8 mouse cellular contexts compared by ENCODE assay signal in the genomic region with DNA sequence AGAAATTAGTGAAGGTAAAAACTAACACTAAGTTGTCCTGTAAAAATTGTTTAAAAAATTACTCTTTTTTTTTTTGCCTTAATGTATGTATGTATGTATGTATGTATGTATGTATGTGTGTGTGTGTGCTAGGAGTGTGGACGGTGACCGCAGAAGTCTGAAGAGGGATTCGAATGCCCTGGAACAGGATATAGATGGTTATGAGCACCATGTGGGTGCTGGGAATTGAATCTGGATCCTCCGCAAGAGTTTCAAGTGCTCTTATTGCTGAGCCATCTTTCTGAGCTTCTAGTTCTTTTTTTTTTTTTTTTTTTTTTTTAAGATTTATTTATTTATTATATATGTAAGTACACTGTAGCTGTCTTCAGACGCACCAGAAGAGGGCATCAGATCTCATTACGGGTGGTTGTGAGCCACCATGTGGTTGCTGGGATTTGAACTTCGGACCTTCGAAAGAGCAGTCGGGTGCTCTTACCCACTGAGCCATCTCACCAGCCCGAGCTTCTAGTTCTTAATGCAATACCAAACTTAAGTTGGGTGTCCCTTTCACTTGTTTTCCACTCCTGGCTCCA. TPM values are rescaled to one million over a fixed set of nuclear protein-coding genes. Genes with fewer than 3 reads are reported as not detected.
A peak's percentile ranks its signal among the peaks of the same experiment; 100 is the strongest.
DNase-seq lines count a peak whose midpoint lies in the region; ATAC-seq and TF ChIP-seq lines count a peak whose summit lies in the region.
"Not testable (repeated sequence)": the region's sequence is repeated elsewhere in the genome, so short reads cannot be mapped to it uniquely, and the experiment has no call there.

No protein-coding gene starts in this region.

- not testable (repeated sequence) for H3K36me3 ChIP-seq in ES-E14 (ENCODE audit: control insufficient read depth, insufficient read depth, low read length, poor library complexity, severe bottlenecking); forebrain, embryonic 15.5 days; hindbrain, embryonic 13.5 days; lung, embryonic 15.5 days; neural tube, embryonic 12.5 days

- not testable (repeated sequence) for DNase-seq in ES-E14 (ENCODE audit: low read depth, low spot score); left cerebral cortex, adult 2 months (ENCODE audit: extremely low spot score in 1 of 2, low spot score in 2 of 2)
- DNase-seq in cerebellum, adult 9-10 months: peak; percentile 58
- peak; percentile 11 for DNase-seq in thymus, postnatal 4 days

- H3K27me3 ChIP-seq in forebrain, embryonic 15.5 days; hindbrain, embryonic 13.5 days; lung, embryonic 15.5 days; neural tube, embryonic 12.5 days (replicated peaks): not testable (repeated sequence)

- H3K9me3 ChIP-seq in ES-E14 (ENCODE audit: control insufficient read depth, insufficient read depth, low read depth, low read length); forebrain, embryonic 15.5 days; hindbrain, embryonic 13.5 days; lung, embryonic 15.5 days; neural tube, embryonic 12.5 days: not testable (repeated sequence)

- H3K4me3 ChIP-seq in ES-E14 (ENCODE audit: insufficient read depth in 1 of 2, low read depth in 1 of 2, low read length in 2 of 2, poor library complexity in 1 of 2, severe bottlenecking in 1 of 2): peak overlapping the region; percentile 89 to 96
- peak overlapping the region; percentile 98 for H3K4me3 ChIP-seq in forebrain, embryonic 15.5 days
- peak overlapping the region; percentile 89 for H3K4me3 ChIP-seq in hindbrain, embryonic 13.5 days
- H3K4me3 ChIP-seq in left cerebral cortex, adult 2 months: peak overlapping the region; percentile 92
- H3K4me3 ChIP-seq in lung, embryonic 15.5 days: peak overlapping the region; percentile 98
- H3K4me3 ChIP-seq in neural tube, embryonic 12.5 days: peak overlapping the region; percentile 86

- not testable (repeated sequence) for H3K4me1 ChIP-seq in ES-E14 (ENCODE audit: control insufficient read depth in 2 of 2, insufficient read depth in 2 of 2, low read length in 2 of 2, poor library complexity in 1 of 2); lung, embryonic 15.5 days
- peaks cover 15% of the 10 kb centered on the region for H3K4me1 ChIP-seq in forebrain, embryonic 15.5 days
- peaks cover 21% of the 10 kb centered on the region for H3K4me1 ChIP-seq in hindbrain, embryonic 13.5 days (replicated peaks)
- H3K4me1 ChIP-seq in neural tube, embryonic 12.5 days: peaks cover 11% of the 10 kb centered on the region

- in situ Hi-C loops in ES-E14 (cut with MboI; ENCODE audit: low sequenced_read_pairs in 2 of 2, unreplicated experiment in 2 of 2): not testable (repeated sequence)

- peak overlapping the region; percentile 99 for H3K27ac ChIP-seq in ES-E14 (ENCODE audit: insufficient read depth, low read depth, low read length, poor library complexity, severe bottlenecking)
- peak overlapping the region; percentile 99 for H3K27ac ChIP-seq in forebrain, embryonic 15.5 days (replicated peaks)
- H3K27ac ChIP-seq in hindbrain, embryonic 13.5 days: peak overlapping the region; percentile 99
- H3K27ac ChIP-seq in left cerebral cortex, adult 2 months: peak overlapping the region; percentile 99
- H3K27ac ChIP-seq in lung, embryonic 15.5 days: peak overlapping the region; percentile 99
- peak overlapping the region; percentile 85; the same call in 1 of the 2 replicates for H3K27ac ChIP-seq in neural tube, embryonic 12.5 days

- ATAC-seq in forebrain, embryonic 15.5 days (replicated peaks); hindbrain, embryonic 13.5 days (ENCODE audit: low FRiP score); lung, embryonic 15.5 days (ENCODE audit: borderline replicate concordance, extremely low read depth, low FRiP score, low TSS enrichment); neural tube, embryonic 12.5 days (ENCODE audit: low FRiP score, low read depth): not testable (repeated sequence)

- intact Hi-C loops in left cerebral cortex, adult 2 months (cut with DNase I): loop anchor here (5.0 kb wide), 1 partner anchor 327 kb away; the partner anchor contains the start of gene 0610010F05Rik

- TF ChIP-seq CTCF in left cerebral cortex, adult 2 months (IDR thresholded peaks at IDR 0.05): peak; percentile 16

- WGBS in forebrain, embryonic 15.5 days: 33% methylated on average over 10 of the region's 10 CpGs
- WGBS in hindbrain, embryonic 13.5 days: 36% methylated on average over 10 of the region's 10 CpGs
- WGBS in lung, embryonic 15.5 days: 33% methylated on average over 10 of the region's 10 CpGs
- 42% methylated on average over 10 of the region's 10 CpGs for WGBS in neural tube, embryonic 12.5 days

- peak overlapping the region; percentile 100 for H3K9ac ChIP-seq in ES-E14 (ENCODE audit: insufficient read depth, low read depth, low read length, poor library complexity, severe bottlenecking)
- peak overlapping the region; percentile 93; the same call in 1 of the 2 replicates for H3K9ac ChIP-seq in forebrain, embryonic 15.5 days (replicated peaks)
- H3K9ac ChIP-seq in hindbrain, embryonic 13.5 days: peak overlapping the region; percentile 95
- peak overlapping the region; percentile 93 for H3K9ac ChIP-seq in lung, embryonic 15.5 days
- peak overlapping the region; percentile 91; the same call in 1 of the 2 replicates for H3K9ac ChIP-seq in neural tube, embryonic 12.5 days

- peak overlapping the region; percentile 62 for H3K4me2 ChIP-seq in forebrain, embryonic 15.5 days (replicated peaks)
- H3K4me2 ChIP-seq in hindbrain, embryonic 13.5 days: peak overlapping the region; percentile 60
- H3K4me2 ChIP-seq in lung, embryonic 15.5 days: peak overlapping the region; percentile 60
- peak overlapping the region; percentile 56 for H3K4me2 ChIP-seq in neural tube, embryonic 12.5 days (replicated peaks)

TF ChIP-seq in ES-E14, 5 proteins besides CTCF, POLR2A, EP300 and RAD21:
- TF ChIP-seq ZNF384 (IDR thresholded peaks at IDR 0.05; ENCODE audit: low read depth, low read length): peak; percentile 86; the same call in 1 of the 2 replicates

RNA-seq across cellular contexts. Expression of gene Usp34, which starts 1.5 kb away (rescaled TPM):
- 61.2 and 70.0 TPM in 2 replicates for total RNA-seq in ES-E14 (2012; rRNA removed)
- polyA plus RNA-seq in forebrain, embryonic 15.5 days (2015; fragmentation: Nextera tagmentation; extraction: Ambion mirVana): 31.1 and 32.6 TPM in 2 replicates
- polyA plus RNA-seq in hindbrain, embryonic 13.5 days (2015; fragmentation: Nextera tagmentation; extraction: Ambion mirVana): 28.4 and 28.7 TPM in 2 replicates
- total RNA-seq in left cerebral cortex, adult 2 months (2021): 100 to 1,000 TPM in 1 of 2 experiments, 10 to 100 TPM in 1; 98.6 to 102 TPM
- polyA plus RNA-seq in lung, embryonic 15.5 days (2015; fragmentation: Nextera tagmentation; extraction: Ambion mirVana): 19.2 and 21.6 TPM in 2 replicates
- 26.5 and 28.5 TPM in 2 replicates for polyA plus RNA-seq in neural tube, embryonic 12.5 days (2016; fragmentation: Nextera tagmentation; extraction: Ambion mirVana)

RNA-seq across cellular contexts. Expression of gene Xpo1, which starts 49.3 kb away (rescaled TPM):
- total RNA-seq in ES-E14 (2012; rRNA removed): 151 and 245 TPM in 2 replicates
- polyA plus RNA-seq in forebrain, embryonic 15.5 days (2015; fragmentation: Nextera tagmentation; extraction: Ambion mirVana): 94.2 and 97.0 TPM in 2 replicates
- 72.1 and 78.9 TPM in 2 replicates for polyA plus RNA-seq in hindbrain, embryonic 13.5 days (2015; fragmentation: Nextera tagmentation; extraction: Ambion mirVana)
- 10 to 100 TPM; 62.6 to 66.3 TPM for total RNA-seq in left cerebral cortex, adult 2 months (2021)
- 110 and 111 TPM in 2 replicates for polyA plus RNA-seq in lung, embryonic 15.5 days (2015; fragmentation: Nextera tagmentation; extraction: Ambion mirVana)
- 125 and 134 TPM in 2 replicates for polyA plus RNA-seq in neural tube, embryonic 12.5 days (2016; fragmentation: Nextera tagmentation; extraction: Ambion mirVana)
